Mouse (Mus musculus) midbrain, postnatal 0 days (tissue): ENCODE results near the gene Camta1. TPM values are rescaled to one million over a fixed set of nuclear protein-coding genes. Genes with fewer than 3 reads are reported as not detected.
A peak's percentile ranks its signal among the peaks of the same experiment; 100 is the strongest.

Experiments
- ATAC-seq: fragments of 200-750 bp; cut with Nextera tagmentation; 2 replicates; pipeline ENCODE4 v1.8.0; 2017; ENCODE audit warnings: moderate number of reproducible peaks, mild to moderate bottlenecking, moderate TSS enrichment, moderate library complexity; ENCODE audit not compliant: low FRiP score
- DNase-seq: peaks from one replicate; pipeline ENCODE4 v3.0.0-alpha.2; 2015; ENCODE audit warnings: low spot score
- H3K27ac ChIP-seq: fragments of 300-500 bp; sonication (generic); 2 replicates; pipeline ENCODE4 v1.5.1; 2014; ENCODE audit warnings: low read depth, mild to moderate bottlenecking, low read length, mixed read lengths
- H3K27me3 ChIP-seq: fragments of 300-500 bp; sonication (generic); 2 replicates; pipeline ENCODE4 v1.6.1; 2014; ENCODE audit warnings: low read length, control low read depth, mixed read lengths; ENCODE audit not compliant: insufficient read depth
- H3K36me3 ChIP-seq: fragments of 300-500 bp; sonication (generic); 2 replicates; pipeline ENCODE4 v1.6.1; 2014; ENCODE audit warnings: low read length, control low read depth, mixed read lengths; ENCODE audit not compliant: insufficient read depth
- H3K4me1 ChIP-seq: fragments of 300-500 bp; sonication (generic); 2 replicates; pipeline ENCODE4 v1.6.1; 2014; ENCODE audit warnings: mild to moderate bottlenecking, control low read depth, antibody characterized with exemption, low read length, mixed read lengths; ENCODE audit not compliant: insufficient read depth
- H3K4me2 ChIP-seq: fragments of 300-500 bp; sonication (generic); 2 replicates; pipeline ENCODE4 v1.6.1; 2014; ENCODE audit warnings: low read depth, mild to moderate bottlenecking, low read length, mixed read lengths; ENCODE audit not compliant: poor library complexity, severe bottlenecking
- H3K4me3 ChIP-seq: fragments of 300-500 bp; sonication (generic); 2 replicates; pipeline ENCODE4 v1.5.1; 2014; ENCODE audit warnings: low read depth, mild to moderate bottlenecking, low read length, moderate library complexity
- H3K9ac ChIP-seq: fragments of 300-500 bp; sonication (generic); replicated peaks from 2 replicates; pipeline ENCODE4 v1.6.1; 2014; ENCODE audit warnings: mild to moderate bottlenecking, low read length, moderate library complexity, mixed read lengths; ENCODE audit not compliant: poor library complexity, severe bottlenecking
- H3K9me3 ChIP-seq: fragments of 300-500 bp; sonication (generic); 2 replicates; pipeline ENCODE4 v1.6.1; 2016; ENCODE audit warnings: low read length, control low read depth
- CTCF ChIP-seq: IDR thresholded peaks from 2 replicates; pipeline ENCODE4 v1.5.1; 2016; ENCODE audit warnings: antibody characterized with exemption, mild to moderate bottlenecking
- WGBS: fragments of 180-500 bp; shearing (Covaris S2); extraction: QIAGEN DNeasy Blood & Tissue Kit; methylation state at CpG from one replicate; pipeline ENCODE4 v1.1.7; 2014; 5-methylcytosine and 5-hydroxymethylcytosine counted together
- polyA plus RNA-seq: library from polyadenylated mRNA; unstranded; fragments of >200 nt; fragmentation: Nextera tagmentation; extraction: Ambion mirVana; gene quantifications from 2 replicates; pipeline ENCODE4 v1.2.1, GENCODE M21; 2015
- total RNA-seq: library from RNA; depleted of rRNA; stranded (reverse); fragments of >200 nt; gene quantifications from 2 replicates; pipeline ENCODE4 v1.2.3, GENCODE M21; 2014

Gene Camta1
- total and polyA plus RNA-seq, 2 experiments from 2014 or later: 140 to 153 TPM

DNA sequence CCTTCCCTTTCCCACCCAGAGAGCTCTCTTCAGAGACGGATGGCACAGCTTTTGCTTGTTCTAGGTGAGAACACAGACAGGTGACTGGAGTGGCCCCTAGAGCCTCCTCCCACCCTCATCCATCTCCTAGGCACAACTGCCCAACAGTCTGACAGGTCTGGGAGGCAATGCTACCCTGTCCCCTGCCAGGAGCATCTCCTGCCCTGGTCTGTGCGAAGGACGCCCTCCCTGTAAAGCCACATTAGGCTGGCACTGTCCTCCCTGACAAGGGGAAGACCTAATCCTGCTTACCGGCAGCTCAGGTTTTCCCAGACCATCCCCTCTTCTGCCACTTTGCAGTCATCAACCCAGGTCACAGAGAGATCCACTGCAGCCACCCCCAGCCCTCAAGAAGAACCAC, 206.4 kb downstream of the Camta1 start:
- DNase-seq (no peak), ATAC-seq (no peak)
- H3K9ac ChIP-seq: 0 out of 2 replicates have a peak overlapping the region, but pooled peaks have one; percentile 3
- 0 out of 2 replicates have a peak, but pooled peaks cover 8% of the 10 kb centered on the region for H3K4me1 ChIP-seq
- no peak for TF ChIP-seq CTCF
- H3K4me2 ChIP-seq: no peak overlapping the region
- no peak overlapping the region for H3K4me3 ChIP-seq
- H3K27me3 ChIP-seq: no peaks in the 10 kb centered on the region
- H3K9me3 ChIP-seq: no peaks in the 10 kb centered on the region
- WGBS: 67% methylated on average over 4 of the region's 4 CpGs
- H3K36me3 ChIP-seq: no peaks in the 10 kb centered on the region
- H3K27ac ChIP-seq: no peak overlapping the region

DNA sequence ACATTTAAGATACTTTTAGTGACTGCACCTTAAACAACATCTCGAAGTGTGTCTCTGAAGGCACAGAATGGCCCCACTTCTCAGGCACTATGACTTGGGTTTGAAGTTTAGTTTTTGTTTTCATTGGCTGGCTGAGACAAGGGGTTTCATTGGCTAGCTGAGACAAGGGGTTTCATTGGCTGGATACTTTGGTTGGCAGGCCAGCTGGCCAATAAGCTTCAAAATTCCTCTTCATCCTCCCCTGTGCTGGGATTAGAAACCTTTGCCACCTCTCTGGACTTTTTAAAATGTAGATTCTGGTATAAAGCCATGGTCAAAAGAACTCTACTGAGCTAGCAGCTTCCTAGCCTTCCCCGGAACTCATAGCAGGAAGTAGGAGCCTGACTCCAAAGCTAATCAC, 219.3 kb downstream of the Camta1 start:
- no peaks in the 10 kb centered on the region for H3K9me3 ChIP-seq
- DNase-seq (no peak), ATAC-seq (no peak)
- H3K4me1 ChIP-seq: no peaks in the 10 kb centered on the region
- H3K36me3 ChIP-seq: no peaks in the 10 kb centered on the region
- 89% methylated on average over 2 of the region's 2 CpGs for WGBS
- H3K27me3 ChIP-seq: no peaks in the 10 kb centered on the region
- H3K4me2 ChIP-seq: no peak overlapping the region
- TF ChIP-seq CTCF: no peak
- H3K9ac ChIP-seq: no peak overlapping the region
- no peak overlapping the region for H3K4me3 ChIP-seq
- H3K27ac ChIP-seq: no peak overlapping the region

DNA sequence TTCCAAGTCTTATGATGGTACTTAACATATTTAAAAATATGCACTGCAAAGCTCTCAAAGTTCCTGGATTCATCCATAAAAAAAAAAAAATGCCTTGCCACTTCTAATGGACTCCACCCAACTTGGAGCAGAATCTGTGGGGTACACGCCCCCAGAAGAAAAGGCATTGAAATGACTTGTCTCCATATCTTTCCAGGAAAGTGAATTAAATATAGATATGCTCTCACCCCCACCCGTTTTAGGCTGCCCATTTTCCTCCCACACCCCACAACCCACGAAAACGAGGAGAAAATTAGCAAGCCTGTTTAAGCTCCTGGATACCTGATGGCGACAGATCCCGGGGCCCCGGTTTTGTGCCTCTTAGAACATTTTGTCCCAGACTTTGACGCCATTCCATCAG, 220.7 kb downstream of the Camta1 start:
- DNase-seq (no peak), ATAC-seq (no peak)
- no peak overlapping the region for H3K4me2 ChIP-seq
- H3K27me3 ChIP-seq: no peaks in the 10 kb centered on the region
- 88% methylated on average over 8 of the region's 8 CpGs for WGBS
- H3K4me3 ChIP-seq: no peak overlapping the region
- no peaks in the 10 kb centered on the region for H3K36me3 ChIP-seq
- H3K9ac ChIP-seq: no peak overlapping the region
- no peaks in the 10 kb centered on the region for H3K9me3 ChIP-seq
- no peaks in the 10 kb centered on the region for H3K4me1 ChIP-seq
- TF ChIP-seq CTCF: no peak
- no peak overlapping the region for H3K27ac ChIP-seq

DNA sequence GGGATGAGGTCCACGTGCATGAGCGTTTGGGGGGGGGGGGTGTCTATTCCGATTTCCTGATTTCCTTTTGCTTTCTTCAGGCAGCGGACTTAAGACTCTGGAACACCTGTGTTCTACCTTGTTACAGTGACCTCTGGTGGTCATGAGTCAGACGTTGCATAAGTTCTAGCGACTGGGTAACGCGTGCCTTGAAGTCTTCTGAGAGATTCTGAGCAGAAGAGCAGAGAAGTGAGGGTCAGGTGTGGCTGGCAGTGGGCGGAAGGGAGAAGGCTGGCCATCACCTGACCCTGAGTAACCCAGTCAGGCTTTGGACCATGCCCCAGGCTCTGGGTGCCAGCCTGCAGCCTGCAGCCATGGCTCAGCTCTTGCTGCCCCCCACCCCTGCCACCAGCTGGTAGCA, 222.7 kb downstream of the Camta1 start:
- WGBS: 17% methylated on average over 9 of the region's 9 CpGs

DNA sequence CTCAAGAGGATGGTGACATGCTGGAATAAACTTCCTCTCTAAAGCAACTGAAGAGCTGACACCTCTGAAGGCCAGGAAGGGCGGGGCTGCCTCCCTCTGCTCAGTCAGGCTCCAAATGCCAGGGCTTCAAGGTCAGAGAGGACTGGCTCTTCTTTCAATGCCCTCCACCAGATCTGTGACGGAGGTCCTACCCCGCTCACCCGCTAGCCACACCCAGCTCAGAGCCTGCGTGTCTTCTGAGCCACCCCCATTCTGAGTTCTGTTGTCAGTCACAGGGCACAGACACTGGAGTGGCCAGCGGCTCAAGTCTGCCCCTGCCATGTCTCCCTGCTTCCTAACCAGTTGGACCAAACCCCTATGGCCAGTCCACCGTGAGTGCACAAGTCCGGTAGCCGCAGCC, 224.3 kb downstream of the Camta1 start:
- 64% methylated on average over 9 of the region's 9 CpGs for WGBS
- H3K4me1 ChIP-seq: no peaks in the 10 kb centered on the region
- DNase-seq (no peak), ATAC-seq (no peak)
- no peak overlapping the region for H3K4me3 ChIP-seq
- H3K27ac ChIP-seq: no peak overlapping the region
- H3K4me2 ChIP-seq: no peak overlapping the region
- H3K36me3 ChIP-seq: no peaks in the 10 kb centered on the region
- no peak overlapping the region for H3K9ac ChIP-seq
- H3K9me3 ChIP-seq: no peaks in the 10 kb centered on the region
- no peaks in the 10 kb centered on the region for H3K27me3 ChIP-seq
- TF ChIP-seq CTCF: no peak

More for the DNA sequence above, 222.7 kb downstream of the Camta1 start:
- Histone ChIP-seq H3K36me3 (no peaks in the 10 kb centered on the region), H3K27me3 (no peaks in the 10 kb centered on the region), H3K4me1 (no peaks in the 10 kb centered on the region), H3K4me2 (no peak overlapping the region), H3K4me3 (no peak overlapping the region), H3K27ac (no peak overlapping the region), H3K9ac (no peak overlapping the region), H3K9me3 (no peaks in the 10 kb centered on the region)
- DNase-seq: peak; percentile 86
- ATAC-seq: peak; percentile 34; the same call in 1 of the 2 replicates
- TF ChIP-seq CTCF: peak; percentile 80

DNA sequence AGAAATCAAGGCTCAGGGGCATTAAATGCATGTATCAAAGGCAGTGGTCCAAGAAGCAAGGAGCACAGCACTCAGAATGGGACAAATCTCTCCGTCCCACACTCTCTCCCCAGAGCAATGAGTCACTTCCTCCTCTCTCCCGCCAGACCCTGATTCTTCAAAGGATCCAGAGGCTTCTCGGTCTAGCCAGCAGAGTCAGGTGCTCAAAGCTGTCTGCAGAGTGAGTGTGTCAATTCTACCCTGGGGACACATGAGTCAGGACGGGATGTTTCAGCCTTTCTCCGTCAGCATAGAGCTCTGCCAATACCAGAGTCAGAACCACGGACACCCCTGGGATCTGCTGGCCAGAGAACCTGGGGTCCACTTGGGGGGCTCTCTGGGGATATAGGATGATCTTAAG, 226.9 kb downstream of the Camta1 start:
- TF ChIP-seq CTCF: no peak
- DNase-seq: no peak
- no peak overlapping the region for H3K4me2 ChIP-seq
- no peak overlapping the region for H3K4me3 ChIP-seq
- H3K9me3 ChIP-seq: no peaks in the 10 kb centered on the region
- WGBS: 46% methylated on average over 6 of the region's 6 CpGs
- no peaks in the 10 kb centered on the region for H3K36me3 ChIP-seq
- H3K27ac ChIP-seq: no peak overlapping the region
- ATAC-seq: no peak
- H3K4me1 ChIP-seq: no peaks in the 10 kb centered on the region
- no peaks in the 10 kb centered on the region for H3K27me3 ChIP-seq
- H3K9ac ChIP-seq: no peak overlapping the region
